Mouse (Mus musculus): ENCODE data around the gene Olfr803. TPM values are rescaled to one million over a fixed set of nuclear protein-coding genes. Genes with fewer than 3 reads are reported as not detected.

Gene Olfr803
- total RNA-seq (2021): not detected
- long read RNA-seq, experiment 1: 0 reads
- long read RNA-seq, experiment 2: 0 reads

DNA sequence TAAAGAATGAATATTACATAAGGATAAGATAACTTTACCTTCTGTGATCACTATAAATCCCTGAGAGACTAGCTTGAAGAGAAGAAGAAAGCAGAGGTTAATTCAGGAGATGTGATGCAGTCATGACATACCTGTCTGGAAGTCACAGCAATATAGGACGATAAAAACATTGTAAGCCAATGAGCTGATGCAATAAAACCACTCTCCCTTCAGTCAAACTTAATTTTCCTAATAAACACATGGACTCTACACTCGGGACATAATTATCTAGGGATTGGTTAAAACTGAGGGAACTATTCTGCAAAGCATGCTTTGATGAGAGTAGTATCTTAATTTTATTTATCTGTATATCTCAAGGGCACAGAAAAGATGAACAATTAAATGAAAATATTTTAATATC, at the start of gene Olfr803:
Gene Olfr803 (minus strand): TSS at position 101 of the 400 bp plus-strand sequence.
- intact Hi-C loops (cut with DNase I): no loop called here
- no peak within 1 kb of the TSS for H3K27ac ChIP-seq
- no peak for TF ChIP-seq CTCF (IDR thresholded peaks at IDR 0.05)
- H3K4me3 ChIP-seq: no peak within 1 kb of the TSS
- DNase-seq: no peak

- Histone ChIP-seq H3K27ac (no peak within 1 kb of the TSS), H3K4me3 (no peak within 1 kb of the TSS)
- intact Hi-C loops (cut with DNase I): no loop called here
- no peak for DNase-seq
- no peak for TF ChIP-seq CTCF (IDR thresholded peaks at IDR 0.05)
These were observed 47.7 kb upstream of the Olfr803 start, which contains the start of gene Olfr806 for GRCm38 (mm10) chr10:129741821-129742220. Olfr806 (minus strand) TSS chr10:129741921.

DNA sequence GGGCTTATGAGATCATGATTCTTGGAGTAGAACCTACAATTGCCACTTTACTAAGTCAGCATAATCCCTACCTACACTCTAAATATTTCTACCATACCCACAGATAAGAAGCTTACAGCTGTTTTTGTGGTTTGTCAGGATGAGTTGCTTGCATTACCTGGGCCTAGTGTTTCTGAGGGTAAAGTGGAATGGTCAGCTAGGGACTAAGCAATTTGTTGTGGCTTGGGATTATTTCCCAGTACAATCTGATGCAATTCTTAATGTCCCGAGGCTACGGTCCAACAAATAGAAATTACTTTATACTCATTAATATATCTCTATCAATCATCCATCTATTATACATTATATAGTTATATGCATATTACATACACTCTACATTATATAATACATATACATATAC, 35.2 kb upstream of the Olfr803 start, which contains the start of gene Olfr805:
Gene Olfr805 (minus strand): TSS at position 101 of the 400 bp plus-strand sequence.
- no peak for TF ChIP-seq CTCF (IDR thresholded peaks at IDR 0.05)
- Histone ChIP-seq H3K27ac (no peak within 1 kb of the TSS), H3K4me3 (no peak within 1 kb of the TSS)
- intact Hi-C loops (cut with DNase I): no loop called here
- DNase-seq: no peak

DNA sequence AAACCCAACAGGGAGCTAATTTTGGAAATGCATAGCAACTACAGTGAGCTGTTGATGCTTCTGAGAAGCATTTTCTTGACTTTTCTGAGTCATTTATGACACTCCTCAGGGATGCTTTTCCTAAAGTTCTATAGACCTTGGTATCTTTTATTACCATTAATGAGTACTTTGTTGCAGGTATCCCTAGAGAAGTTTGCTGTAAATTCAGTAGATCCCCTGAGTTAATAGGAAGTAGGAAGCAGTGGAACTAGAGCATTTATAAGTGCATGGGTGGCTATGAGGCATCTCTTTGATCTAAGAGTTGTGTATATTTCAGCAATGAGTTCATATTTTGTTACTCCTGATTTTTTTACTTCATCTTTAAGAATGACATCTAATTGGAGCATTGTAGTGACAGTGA, 8.8 kb upstream of the Olfr803 start, which contains the start of gene Olfr804:
Gene Olfr804 (plus strand): TSS at position 301 of the 400 bp plus-strand sequence.
- intact Hi-C loops (cut with DNase I): no loop called here
- Histone ChIP-seq H3K4me3 (no peak within 1 kb of the TSS), H3K27ac (no peak within 1 kb of the TSS)
- TF ChIP-seq CTCF (IDR thresholded peaks at IDR 0.05): no peak
- DNase-seq: no peak

DNA sequence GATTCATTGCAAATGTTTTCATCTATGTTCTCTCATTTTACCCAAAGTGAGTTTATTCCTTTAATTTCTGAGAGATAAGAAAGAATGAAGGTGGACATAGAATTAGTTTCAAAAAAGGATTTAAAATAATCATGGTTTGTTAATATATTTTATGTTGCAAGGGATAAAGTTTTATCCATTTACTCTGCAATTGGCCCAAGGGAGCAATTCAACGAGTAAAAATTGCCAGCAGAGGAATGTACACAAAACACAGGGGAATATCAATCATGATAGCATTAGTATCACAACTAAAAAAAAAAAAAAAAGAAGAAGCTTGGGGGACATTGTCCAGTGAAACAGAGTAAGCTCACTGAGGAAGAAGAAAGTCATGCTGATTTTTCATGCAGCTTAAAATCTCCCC, 6.0 kb downstream of the Olfr803 start, which contains the start of gene Olfr802:
Gene Olfr802 (minus strand): TSS at position 101 of the 400 bp plus-strand sequence.
- Histone ChIP-seq H3K4me3 (no peak within 1 kb of the TSS), H3K27ac (no peak within 1 kb of the TSS)
- no peak for TF ChIP-seq CTCF (IDR thresholded peaks at IDR 0.05)
- no peak for DNase-seq
- intact Hi-C loops (cut with DNase I): no loop called here

DNA sequence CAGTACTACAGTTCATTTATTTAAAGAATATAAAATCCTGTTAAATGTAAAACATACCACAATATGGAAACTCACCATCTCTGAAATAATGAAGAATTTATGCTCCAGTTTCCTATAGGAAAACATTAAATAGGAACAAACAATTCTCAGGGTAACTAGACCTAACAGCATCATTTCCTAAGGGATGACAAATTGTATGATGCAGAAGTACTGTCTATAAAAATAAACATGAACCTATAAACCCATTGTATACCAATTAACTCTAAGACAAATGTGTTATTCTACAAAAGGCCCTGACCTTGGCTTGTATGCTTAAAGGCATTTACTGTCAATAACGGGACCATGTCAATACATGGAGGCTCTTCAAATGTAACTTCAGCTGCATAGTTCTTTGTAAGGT, 20.3 kb downstream of the Olfr803 start, which contains the start of gene Olfr801:
Gene Olfr801 (minus strand): TSS at position 101 of the 400 bp plus-strand sequence.
- DNase-seq: no peak
- no peak within 1 kb of the TSS for H3K27ac ChIP-seq
- TF ChIP-seq CTCF (IDR thresholded peaks at IDR 0.05): no peak
- intact Hi-C loops (cut with DNase I): no loop called here
- H3K4me3 ChIP-seq: no peak within 1 kb of the TSS

DNA sequence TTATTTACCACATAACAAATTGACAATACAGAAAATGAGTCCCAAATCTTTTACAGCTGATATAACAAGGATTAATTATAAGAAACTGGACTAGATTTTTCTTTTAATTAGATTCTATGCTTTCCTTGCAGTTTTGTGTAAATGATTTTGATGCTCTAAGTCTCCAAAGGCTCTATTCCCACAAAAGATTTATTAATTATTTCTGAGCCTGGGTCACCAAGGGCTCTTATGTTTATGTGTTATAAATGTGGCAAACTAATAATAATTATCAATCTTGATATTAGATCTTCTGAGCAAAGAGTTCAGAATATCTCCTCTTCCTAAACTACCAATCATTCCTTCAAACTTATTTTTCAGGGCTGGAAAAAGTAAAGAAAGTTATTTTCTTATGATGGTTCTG, 36.7 kb downstream of the Olfr803 start, which contains the start of gene Olfr800:
Gene Olfr800 (plus strand): TSS at position 301 of the 400 bp plus-strand sequence.
- intact Hi-C loops (cut with DNase I): no loop called here
- H3K27ac ChIP-seq: no peak within 1 kb of the TSS
- no peak within 1 kb of the TSS for H3K4me3 ChIP-seq
- DNase-seq: no peak
- no peak for TF ChIP-seq CTCF (IDR thresholded peaks at IDR 0.05)

DNA sequence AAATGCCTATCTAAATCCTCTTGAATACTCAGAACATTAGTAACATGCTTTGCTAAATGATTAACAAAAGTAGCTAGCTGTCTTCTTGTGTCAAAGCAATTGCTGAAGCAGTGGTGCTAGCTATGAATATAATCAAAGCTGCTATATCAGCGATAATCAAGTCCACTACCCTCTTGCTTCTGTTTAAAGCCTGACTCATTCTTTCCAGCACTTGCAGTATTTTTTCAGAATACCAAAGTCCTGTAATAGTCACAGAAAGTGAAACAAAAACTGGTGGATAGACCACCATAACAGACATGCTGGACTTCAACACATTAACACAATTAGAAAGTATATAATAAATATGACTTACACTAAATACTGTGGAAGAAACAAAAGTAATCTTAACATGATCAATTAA, 42.3 kb downstream of the Olfr803 start:
- H3K4me3 ChIP-seq: no peak overlapping the region
- no peak for DNase-seq
- intact Hi-C loops (cut with DNase I): no loop called here
- no peak overlapping the region for H3K27ac ChIP-seq
- TF ChIP-seq CTCF (IDR thresholded peaks at IDR 0.05): no peak

Small RNA genes lying within 50 kb of the gene (microRNA-seq; reads per million reads assigned to microRNA genes)
- gene Gm24485: not detected

Other genes starting within 250 kb of the Olfr803 start
- gene Olfr787, start 232.4 kb downstream of the Olfr803 start, total RNA-seq (2021): not detected
- not detected for gene Olfr788, start 223.3 kb downstream of the Olfr803 start, total RNA-seq (2021)
- not detected for gene Olfr789, start 209.5 kb downstream of the Olfr803 start, total RNA-seq (2021)
- not detected for gene Olfr790, start 195.8 kb downstream of the Olfr803 start, total RNA-seq (2021)
- gene Olfr791, start 172.5 kb downstream of the Olfr803 start, total RNA-seq (2021): not detected
- gene Olfr792, start 155.1 kb downstream of the Olfr803 start, total RNA-seq (2021): not detected
- gene Olfr794, start 126.6 kb downstream of the Olfr803 start, total RNA-seq (2021): not detected
- gene Olfr796, start 81.7 kb downstream of the Olfr803 start, total RNA-seq (2021): not detected
- not detected for gene Olfr798, start 66.4 kb downstream of the Olfr803 start, total RNA-seq (2021)
- gene Olfr799, start 56.8 kb downstream of the Olfr803 start, total RNA-seq (2021): not detected
- not detected for gene Olfr800, start 36.6 kb downstream of the Olfr803 start, total RNA-seq (2021)
- not detected for gene Olfr801, start 20.4 kb downstream of the Olfr803 start, total RNA-seq (2021)
- not detected for gene Olfr802, start 6.1 kb downstream of the Olfr803 start, total RNA-seq (2021)
- gene Olfr804, start 8.9 kb upstream of the Olfr803 start, total RNA-seq (2021): not detected
- gene Olfr805, start 35.1 kb upstream of the Olfr803 start, total RNA-seq (2021): not detected
- not detected for gene Olfr806, start 47.6 kb upstream of the Olfr803 start, total RNA-seq (2021)
- gene Olfr807, start 63.5 kb upstream of the Olfr803 start, total RNA-seq (2021): not detected
- not detected for gene Olfr808, start 71.2 kb upstream of the Olfr803 start, total RNA-seq (2021)
- not detected for gene Olfr809, start 80.4 kb upstream of the Olfr803 start, total RNA-seq (2021)
- gene Olfr810, start 100.6 kb upstream of the Olfr803 start, total RNA-seq (2021): not detected
- not detected for gene Olfr811, start 110.1 kb upstream of the Olfr803 start, total RNA-seq (2021)
- gene Olfr812, start 151.8 kb upstream of the Olfr803 start, total RNA-seq (2021): not detected
- gene Olfr813, start 161.1 kb upstream of the Olfr803 start, total RNA-seq (2021): not detected
- not detected for gene Olfr814, start 185.6 kb upstream of the Olfr803 start, total RNA-seq (2021)
- not detected for gene Olfr815, start 211.6 kb upstream of the Olfr803 start, total RNA-seq (2021)
- gene Olfr816, start 221.3 kb upstream of the Olfr803 start, total RNA-seq (2021): not detected